Mouse (Mus musculus): ENCODE results near the gene Faim2.

Faim2 gene

DNA sequence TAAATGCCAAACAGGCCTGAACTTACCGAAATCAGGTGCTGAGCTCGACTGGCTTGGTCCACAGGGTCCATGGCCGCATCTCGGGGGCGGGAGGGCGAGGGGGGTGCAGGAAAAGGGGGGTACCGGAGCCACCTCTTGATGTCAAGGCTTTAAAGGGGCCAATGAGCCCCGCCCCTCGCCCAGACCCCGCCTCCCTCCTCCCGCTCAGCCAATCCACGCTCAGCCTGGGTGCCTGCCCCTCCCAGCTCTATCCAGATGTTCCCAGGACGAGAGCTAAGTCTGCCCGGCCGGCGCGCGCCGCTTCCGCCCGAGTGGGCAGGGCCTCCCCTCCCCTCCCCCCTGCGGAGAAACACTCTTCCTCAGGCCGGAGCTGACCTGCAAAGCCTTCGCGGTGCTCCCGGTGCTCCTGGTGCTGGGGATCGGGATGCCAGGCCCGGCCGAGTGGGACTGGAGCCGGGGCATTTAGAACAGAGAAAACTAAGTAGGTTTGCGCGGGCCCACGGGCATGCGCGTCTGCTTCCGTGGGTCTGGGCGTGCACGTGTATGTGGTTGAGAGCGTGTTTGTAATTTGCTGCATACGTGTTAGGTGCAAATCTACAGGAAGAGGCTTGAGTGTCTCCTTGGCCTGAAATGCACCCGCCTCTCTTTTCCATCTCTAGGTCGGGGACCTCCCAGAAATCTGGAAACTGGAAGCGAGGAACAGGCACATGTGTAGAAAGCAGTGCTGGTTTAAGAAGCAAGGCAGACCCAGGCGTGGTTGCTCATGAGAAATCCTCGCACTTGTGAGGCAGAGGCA, 70.2 kb downstream of the Faim2 start, which contains the start of gene Nckap5l:
Gene Nckap5l (minus strand): TSS at position 143 of the 796 bp plus-strand sequence.
- peak; percentile 86 to 88 for DNase-seq

DNA sequence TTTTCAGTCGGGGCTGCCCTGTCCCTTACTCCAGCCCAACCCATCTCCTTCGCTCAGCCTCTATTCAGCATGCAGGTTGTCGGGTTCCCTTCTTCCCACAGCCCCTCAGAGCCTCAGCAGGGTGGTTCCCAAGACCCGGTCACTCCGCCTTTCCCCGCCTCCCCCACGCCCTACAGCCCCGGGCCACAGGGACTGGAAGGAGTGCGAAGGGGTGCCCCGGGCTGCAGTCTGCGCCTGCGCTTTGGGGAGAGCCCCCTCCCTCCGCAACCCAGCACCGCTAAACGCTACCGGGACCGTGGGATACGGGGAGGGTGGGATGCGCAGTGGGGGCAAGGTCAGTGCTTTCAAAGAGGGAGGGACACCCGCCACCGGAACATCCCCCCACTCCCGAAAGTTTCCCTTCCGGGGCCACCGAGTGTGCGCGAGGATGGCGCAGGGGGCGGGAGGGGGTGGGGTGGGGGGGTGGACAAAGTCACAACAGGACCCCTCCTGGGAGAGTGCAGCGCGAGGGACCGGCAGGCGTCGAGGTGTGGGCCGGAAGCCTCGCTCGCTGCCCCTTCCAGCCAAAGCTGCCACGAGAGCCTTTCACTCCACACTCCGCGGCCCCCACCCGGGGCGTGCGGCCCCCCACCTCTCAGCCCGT, 70.9 kb downstream of the Faim2 start:
- DNase-seq, result peak; percentile 37 to 40

DNA sequence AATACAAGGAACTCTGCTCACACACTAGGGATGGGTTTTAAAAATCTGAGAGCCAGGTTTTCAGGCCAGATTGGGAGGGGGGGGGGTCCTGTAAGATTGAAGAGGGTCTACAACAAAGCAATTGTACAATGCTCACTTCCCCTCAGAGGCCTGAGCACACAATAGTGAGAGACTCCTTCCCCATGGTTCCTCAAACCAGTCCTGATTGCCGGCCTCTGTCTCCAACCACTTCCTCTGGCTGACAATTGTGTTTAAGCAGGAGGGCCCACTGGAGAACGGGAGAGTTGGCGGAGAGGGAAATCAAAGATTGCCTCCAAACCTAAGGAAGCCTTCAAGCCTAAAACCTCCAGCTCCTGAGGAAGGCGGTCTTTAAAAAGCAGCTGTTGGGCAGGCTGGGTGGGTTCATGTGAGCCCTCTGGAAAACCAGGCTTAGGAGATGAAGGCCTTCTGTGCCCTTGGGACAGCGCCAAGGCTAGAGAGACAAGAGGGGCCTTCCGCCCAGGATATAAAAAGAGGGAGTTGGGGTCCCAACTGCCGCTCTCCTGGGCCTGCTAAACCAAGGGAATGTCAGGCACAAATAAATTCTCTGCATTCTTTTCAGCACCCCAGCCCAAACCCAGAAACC, 71.5 kb downstream of the Faim2 start:
- no peak for DNase-seq

- DNase-seq, result no peak
Observed at GRCm38 (mm10) chr15:99455415-99455814, 72.5 kb downstream of the Faim2 start.

- DNase-seq, result no peak
Observed at GRCm38 (mm10) chr15:99454585-99455279, 73.2 kb downstream of the Faim2 start.

- DNase-seq, result no peak
Observed at GRCm38 (mm10) chr15:99453153-99453900, 74.6 kb downstream of the Faim2 start.

GRCm38 (mm10) chr15:99449751-99450280, 78.1 kb downstream of the Faim2 start:
- no peak for DNase-seq

DNA sequence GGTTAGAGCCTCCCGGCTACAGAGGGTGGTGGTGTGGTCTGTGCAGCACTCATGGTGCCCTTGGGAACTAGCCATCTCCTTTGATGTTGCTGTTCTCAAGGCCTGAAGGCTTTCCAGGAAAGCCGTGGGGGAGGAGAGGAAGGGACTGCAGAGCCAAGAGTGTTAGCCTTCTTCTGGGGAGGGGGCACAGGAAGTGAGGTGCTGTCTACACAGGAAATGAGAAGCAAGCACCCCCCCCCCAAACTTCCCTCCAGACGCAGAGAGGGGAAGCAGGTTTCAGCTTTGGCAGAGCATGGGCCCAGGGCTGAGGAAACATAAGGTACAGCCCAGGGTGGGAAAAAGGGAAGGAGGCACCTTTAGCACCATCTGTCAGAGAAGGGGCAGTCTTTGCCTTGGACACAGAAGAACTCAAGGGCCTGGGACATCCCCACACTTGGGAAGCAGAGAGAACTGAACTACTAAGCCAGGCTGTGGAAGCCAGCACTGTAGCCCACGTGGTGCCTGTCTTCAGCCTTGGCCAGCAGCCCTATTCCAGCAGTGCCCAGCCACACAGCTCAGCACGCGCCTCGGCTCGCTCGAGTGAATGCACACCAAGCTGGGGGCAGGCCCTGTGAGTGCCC, 78.7 kb downstream of the Faim2 start:
- no peak for DNase-seq

All from B cell, adult 2 months (primary cell).